22 mouse cellular contexts compared by ENCODE assay signal in genomic region chr11:75857781-75858180, GRCm38 (mm10).
DNase-seq lines count a peak whose midpoint lies in the region; ATAC-seq and TF ChIP-seq lines count a peak whose summit lies in the region.
"Had no signal": no experiment of that assay in that cellular context is flagged by ENCODE, and none has a peak within 500 bp of the region (broad histone marks: within the 10 kb centered on the region; RNA-seq: fewer than 3 reads in every experiment).

No protein-coding gene starts in this region.

- H3K4me1 ChIP-seq in kidney, postnatal 0 days (replicated peaks; ENCODE audit: insufficient read depth, low read length), result no peaks in the 10 kb centered on the region

- no peaks in the 10 kb centered on the region for H3K9me3 ChIP-seq in kidney, postnatal 0 days (replicated peaks; ENCODE audit: low read length)
- H3K9me3 ChIP-seq: embryonic facial prominence, embryonic 15.5 days; heart, embryonic 15.5 days; intestine, embryonic 15.5 days; neural tube, embryonic 12.5 days had no signal

- peak overlapping the region; percentile 31; the same call in 1 of the 2 replicates for H3K27ac ChIP-seq in gastrocnemius, adult 2 months
- H3K27ac ChIP-seq in kidney, postnatal 0 days, result no peak overlapping the region
- H3K27ac ChIP-seq: embryonic facial prominence, embryonic 15.5 days; heart, embryonic 15.5 days; hindbrain, embryonic 14.5 days; intestine, embryonic 15.5 days; neural tube, embryonic 12.5 days; stomach, postnatal 0 days had no signal

- H3K36me3 ChIP-seq in kidney, postnatal 0 days (ENCODE audit: insufficient read depth, low read length), result 0 out of 2 replicates have a peak, but pooled peaks cover 3% of the 10 kb centered on the region
- H3K36me3 ChIP-seq: embryonic facial prominence, embryonic 15.5 days; heart, embryonic 15.5 days; intestine, embryonic 15.5 days; neural tube, embryonic 12.5 days had no signal

- H3K27me3 ChIP-seq in kidney, postnatal 0 days (ENCODE audit: insufficient read depth, low read length), result no peaks in the 10 kb centered on the region
- H3K27me3 ChIP-seq: embryonic facial prominence, embryonic 15.5 days; heart, embryonic 15.5 days; intestine, embryonic 15.5 days; neural tube, embryonic 12.5 days; Patski had no signal

- 60% methylated on average over 3 of the region's 3 CpGs for WGBS in kidney, postnatal 0 days

- intact Hi-C loops in gastrocnemius, adult 2 months (cut with DNase I), result no loop called here

- no peak for ATAC-seq in kidney, postnatal 0 days (replicated peaks; ENCODE audit: low FRiP score, low read depth)
- ATAC-seq: activated CD4-positive, CD25-positive, alpha-beta regulatory T cell, adult 4 months; intestine, embryonic 15.5 days; Patski had no signal

- H3K4me3 ChIP-seq in gastrocnemius, adult 2 months, result no peak overlapping the region
- H3K4me3 ChIP-seq in kidney, postnatal 0 days (replicated peaks; ENCODE audit: low read depth, low read length), result no peak overlapping the region
- H3K4me3 ChIP-seq: embryonic facial prominence, embryonic 15.5 days; heart, embryonic 15.5 days; intestine, embryonic 15.5 days; neural tube, embryonic 12.5 days had no signal

- no peak for DNase-seq in gastrocnemius, adult 2 months
- DNase-seq in gastrocnemius, adult 18-20 months (ENCODE audit: low spot score), result no peak
- DNase-seq in kidney, postnatal 0 days (ENCODE audit: low spot score), result peak; percentile 35
- no peak for DNase-seq in kidney, adult 18-20 months
- DNase-seq in lung, adult 18-20 months, result peak; percentile 74 to 84
- DNase-seq in lung, postnatal 25 days (ENCODE audit: low spot score), result peak; percentile 83
- no peak for DNase-seq in cerebellum, adult 11-12 months
- DNase-seq in Muller cell, postnatal 12 days (ENCODE audit: inconsistent ontology term), result no peak
- DNase-seq: adrenal gland, postnatal 36 days; cerebellum, adult 9-11 months; embryo, embryonic 11 days; gastrocnemius, postnatal 25 days; liver; right cerebral cortex, postnatal 14 days had no signal

- H3K4me2 ChIP-seq in kidney, postnatal 0 days (ENCODE audit: low read length), result no peak overlapping the region
- H3K4me2 ChIP-seq: embryonic facial prominence, embryonic 15.5 days; heart, embryonic 15.5 days; hindbrain, embryonic 14.5 days; intestine, embryonic 15.5 days; neural tube, embryonic 12.5 days had no signal

- no peak for TF ChIP-seq CTCF in gastrocnemius, adult 2 months (IDR thresholded peaks at IDR 0.05)
- no peak for TF ChIP-seq CTCF in kidney, postnatal 0 days (IDR thresholded peaks at IDR 0.05; ENCODE audit: low read depth)

- H3K9ac ChIP-seq in kidney, postnatal 0 days (ENCODE audit: low read depth, low read length), result no peak overlapping the region
- H3K9ac ChIP-seq: embryonic facial prominence, embryonic 15.5 days; heart, embryonic 15.5 days; hindbrain, embryonic 14.5 days; intestine, embryonic 15.5 days; neural tube, embryonic 12.5 days had no signal

Comparison
In these comparisons a context has a peak if more than half of its experiments do, and no peak if none do; other contexts are left out.
1. DNase-seq: peak in kidney, postnatal 0 days (single experiment), lung, adult 18-20 months (2 of 2) and lung, postnatal 25 days (single experiment); none in gastrocnemius, adult 2 months (single experiment), gastrocnemius, adult 18-20 months (single experiment), kidney, adult 18-20 months (single experiment), cerebellum, adult 11-12 months (single experiment) and Muller cell, postnatal 12 days (single experiment).